Mouse (Mus musculus) hindbrain, embryonic 11.5 days (tissue): ENCODE data around the gene Ptpn5. TPM values are rescaled to one million over a fixed set of nuclear protein-coding genes. Genes with fewer than 3 reads are reported as not detected.

Experiments
- ATAC-seq: fragments of 200-750 bp; cut with Nextera tagmentation; 2 replicates; pipeline ENCODE4 v1.8.0; 2017; ENCODE audit warnings: mild to moderate bottlenecking, moderate TSS enrichment, moderate library complexity; ENCODE audit not compliant: low FRiP score
- DNase-seq: peaks from one replicate; pipeline ENCODE4 v3.0.0-alpha.2; 2015; ENCODE audit warnings: low spot score
- H3K27ac ChIP-seq: fragments of 300-500 bp; sonication (generic); 2 replicates; pipeline ENCODE4 v1.5.1; 2014; ENCODE audit warnings: mild to moderate bottlenecking, low read depth, low read length
- H3K27me3 ChIP-seq: fragments of 300-500 bp; sonication (generic); 2 replicates; pipeline ENCODE4 v1.6.1; 2014; ENCODE audit warnings: mild to moderate bottlenecking, low read length, moderate library complexity, mixed read lengths; ENCODE audit not compliant: control insufficient read depth, insufficient read depth
- H3K36me3 ChIP-seq: fragments of 300-500 bp; sonication (generic); 2 replicates; pipeline ENCODE4 v1.6.1; 2014; ENCODE audit warnings: mild to moderate bottlenecking, low read length, moderate library complexity, mixed read lengths; ENCODE audit not compliant: control insufficient read depth, insufficient read depth
- H3K4me1 ChIP-seq: fragments of 300-500 bp; sonication (generic); replicated peaks from 2 replicates; pipeline ENCODE4 v1.6.1; 2014; ENCODE audit warnings: low read length, mixed read lengths; ENCODE audit not compliant: control insufficient read depth, insufficient read depth
- H3K4me2 ChIP-seq: fragments of 300-500 bp; sonication (generic); replicated peaks from 2 replicates; pipeline ENCODE4 v1.6.1; 2014; ENCODE audit warnings: mild to moderate bottlenecking, low read depth, low read length
- H3K4me3 ChIP-seq: fragments of 300-500 bp; sonication (generic); 2 replicates; pipeline ENCODE4 v1.5.1; 2014; ENCODE audit warnings: low read depth, low read length
- H3K9ac ChIP-seq: fragments of 300-500 bp; sonication (generic); 2 replicates; pipeline ENCODE4 v1.6.1; 2014; ENCODE audit warnings: low read depth, low read length
- H3K9me3 ChIP-seq: fragments of 300-500 bp; sonication (generic); 2 replicates; pipeline ENCODE4 v1.6.1; 2016; ENCODE audit warnings: low read length; ENCODE audit not compliant: control insufficient read depth
- WGBS: fragments of 180-500 bp; shearing (Covaris S2); extraction: QIAGEN DNeasy Blood & Tissue Kit; methylation state at CpG from one replicate; pipeline ENCODE4 v1.1.7; 2014; 5-methylcytosine and 5-hydroxymethylcytosine counted together
- polyA plus RNA-seq: library from polyadenylated mRNA; unstranded; fragments of >200 nt; fragmentation: Nextera tagmentation; extraction: Ambion mirVana; gene quantifications from 2 replicates; pipeline ENCODE4 v1.2.1, GENCODE M21; 2014

Gene Ptpn5
- polyA plus RNA-seq, 1 experiment from 2014 or later, result 28.2 TPM

- 85% methylated on average over 7 of the region's 7 CpGs for WGBS
- ATAC-seq, result no peak
- H3K27ac ChIP-seq, result no peak overlapping the region
Observed at GRCm38 (mm10) chr7:47148298-47148697, 14.8 kb upstream of the Ptpn5 start.

GRCm38 (mm10) chr7:47146034-47146812, 12.7 kb upstream of the Ptpn5 start:
- Histone ChIP-seq H3K36me3 (no peaks in the 10 kb centered on the region), H3K4me2 (no peak overlapping the region), H3K27ac (no peak overlapping the region), H3K4me3 (no peak overlapping the region), H3K4me1 (no peaks in the 10 kb centered on the region), H3K27me3 (no peaks in the 10 kb centered on the region), H3K9ac (no peak overlapping the region), H3K9me3 (no peaks in the 10 kb centered on the region)
- ATAC-seq, result no peak
- 71% methylated on average over 12 of the region's 12 CpGs for WGBS
- peak; percentile 48 for DNase-seq

More at GRCm38 (mm10) chr7:47148298-47148697, 14.8 kb upstream of the Ptpn5 start:
- DNase-seq, result no peak
- Histone ChIP-seq H3K36me3 (no peaks in the 10 kb centered on the region), H3K4me1 (no peaks in the 10 kb centered on the region), H3K9me3 (no peaks in the 10 kb centered on the region), H3K4me3 (no peak overlapping the region), H3K4me2 (no peak overlapping the region), H3K9ac (no peak overlapping the region), H3K27me3 (no peaks in the 10 kb centered on the region)

GRCm38 (mm10) chr7:47144299-47144698, 10.8 kb upstream of the Ptpn5 start:
- 20% methylated on average over 6 of the region's 6 CpGs for WGBS
- no peak overlapping the region for H3K9ac ChIP-seq

GRCm38 (mm10) chr7:47139823-47140325, 6.4 kb upstream of the Ptpn5 start:
- DNase-seq, result no peak
- ATAC-seq, result no peak
- whole genome bisulfite sequencing, result 75% methylated on average over 8 of the region's 8 CpGs
- H3K9ac ChIP-seq, result no peak overlapping the region
- H3K36me3 ChIP-seq, result no peaks in the 10 kb centered on the region
- H3K27ac ChIP-seq, result no peak overlapping the region
- no peak overlapping the region for H3K4me3 ChIP-seq
- no peaks in the 10 kb centered on the region for H3K4me1 ChIP-seq
- H3K27me3 ChIP-seq, result peaks cover 3% of the 10 kb centered on the region; the same call in 1 of the 2 replicates
- H3K9me3 ChIP-seq, result no peaks in the 10 kb centered on the region
- H3K4me2 ChIP-seq, result no peak overlapping the region

More at GRCm38 (mm10) chr7:47144299-47144698, 10.8 kb upstream of the Ptpn5 start:
- Histone ChIP-seq H3K27me3 (no peaks in the 10 kb centered on the region), H3K27ac (no peak overlapping the region), H3K4me3 (no peak overlapping the region), H3K4me2 (no peak overlapping the region), H3K9me3 (no peaks in the 10 kb centered on the region), H3K4me1 (no peaks in the 10 kb centered on the region), H3K36me3 (no peaks in the 10 kb centered on the region)
- ATAC-seq, result no peak
- no peak for DNase-seq

- H3K9me3 ChIP-seq, result no peaks in the 10 kb centered on the region
- H3K4me3 ChIP-seq, result no peak overlapping the region
- WGBS, result 36% methylated on average over 3 of the region's 5 CpGs
- DNase-seq (no peak), ATAC-seq (no peak)
- H3K27ac ChIP-seq, result no peak overlapping the region
- H3K4me2 ChIP-seq, result no peak overlapping the region
- peaks cover 15% of the 10 kb centered on the region for H3K27me3 ChIP-seq
- H3K9ac ChIP-seq, result no peak overlapping the region
- H3K36me3 ChIP-seq, result no peaks in the 10 kb centered on the region
- H3K4me1 ChIP-seq, result no peaks in the 10 kb centered on the region
Observed at GRCm38 (mm10) chr7:47134570-47134969, 1.1 kb upstream of the Ptpn5 start.

GRCm38 (mm10) chr7:47132931-47133260, 588 bp downstream of the Ptpn5 start:
- Histone ChIP-seq H3K9ac (peak overlapping the region; percentile 79), H3K27me3 (peaks cover 15% of the 10 kb centered on the region), H3K4me3 (peak overlapping the region; percentile 54), H3K36me3 (no peaks in the 10 kb centered on the region), H3K27ac (peak overlapping the region; percentile 78), H3K4me2 (peak overlapping the region; percentile 58), H3K9me3 (no peaks in the 10 kb centered on the region), H3K4me1 (no peaks in the 10 kb centered on the region)
- ATAC-seq (no peak), DNase-seq (no peak)
- WGBS, result 0% methylated on average over 10 of the region's 10 CpGs

GRCm38 (mm10) chr7:47132180-47132930, 1.1 kb downstream of the Ptpn5 start:
- peak overlapping the region; percentile 58 for H3K4me2 ChIP-seq
- no peaks in the 10 kb centered on the region for H3K9me3 ChIP-seq
- peaks cover 15% of the 10 kb centered on the region for H3K27me3 ChIP-seq
- peak; percentile 92 for ATAC-seq
- H3K4me3 ChIP-seq, result peak overlapping the region; percentile 54
- H3K36me3 ChIP-seq, result no peaks in the 10 kb centered on the region
- H3K4me1 ChIP-seq, result no peaks in the 10 kb centered on the region
- peak; percentile 82 for DNase-seq
- H3K27ac ChIP-seq, result peak overlapping the region; percentile 78
- H3K9ac ChIP-seq, result peak overlapping the region; percentile 79
- WGBS, result under 1% methylated on average over 60 of the region's 65 CpGs

GRCm38 (mm10) chr7:47131840-47132179, 1.7 kb downstream of the Ptpn5 start:
- Histone ChIP-seq H3K9me3 (no peaks in the 10 kb centered on the region), H3K4me3 (peak overlapping the region; percentile 54), H3K9ac (peak overlapping the region; percentile 79), H3K27me3 (peaks cover 15% of the 10 kb centered on the region), H3K4me1 (no peaks in the 10 kb centered on the region), H3K4me2 (peak overlapping the region; percentile 58), H3K27ac (peak overlapping the region; percentile 78), H3K36me3 (no peaks in the 10 kb centered on the region)
- ATAC-seq, result peak; percentile 57
- 2% methylated on average over 15 of the region's 15 CpGs for WGBS
- DNase-seq, result no peak
